Mouse (Mus musculus): ENCODE measurements around the gene Phyhd1.

- no peak for TF ChIP-seq POLR2A (IDR thresholded peaks at IDR 0.05; ENCODE audit: insufficient read depth, low read length)
- TF ChIP-seq CTCF (IDR thresholded peaks at IDR 0.05; ENCODE audit: low read depth, low read length), result no peak
Measured at GRCm38 (mm10) chr2:30216293-30216692, 49.7 kb upstream of the Phyhd1 start.

Data from ES-Bruce4 (cell line).